Mouse (Mus musculus): ENCODE measurements around the gene Macrod1. TPM values are rescaled to one million over a fixed set of nuclear protein-coding genes. Genes with fewer than 3 reads are reported as not detected.

The Macrod1 gene
- total and polyA plus RNA-seq, 2 experiments from 2014 or later, result 4.8 to 6.7 TPM

GRCm38 (mm10) chr19:7213010-7213409, 156.4 kb downstream of the Macrod1 start:
- DNase-seq (ENCODE audit: low spot score), result no peak
- no peaks in the 10 kb centered on the region for H3K27me3 ChIP-seq (ENCODE audit: insufficient read depth, low read length)
- WGBS, result 90% methylated on average over 3 of the region's 3 CpGs
- H3K4me3 ChIP-seq (ENCODE audit: low read length), result no peak overlapping the region
- no peaks in the 10 kb centered on the region for H3K9me3 ChIP-seq (ENCODE audit: low read length)
- no peak overlapping the region for H3K4me2 ChIP-seq (ENCODE audit: low read depth, low read length)
- H3K4me1 ChIP-seq (ENCODE audit: insufficient read depth, low read length), result peaks cover 7% of the 10 kb centered on the region; the same call in 1 of the 2 replicates
- H3K36me3 ChIP-seq (ENCODE audit: insufficient read depth, low read length), result peaks cover 12% of the 10 kb centered on the region
- ATAC-seq, result no peak
- no peak for TF ChIP-seq CTCF (IDR thresholded peaks at IDR 0.05; ENCODE audit: low read depth)
- no peak overlapping the region for H3K27ac ChIP-seq
- H3K9ac ChIP-seq (replicated peaks; ENCODE audit: low read length), result no peak overlapping the region

GRCm38 (mm10) chr19:7214484-7214883, 157.9 kb downstream of the Macrod1 start:
- H3K27ac ChIP-seq, result no peak overlapping the region
- H3K9ac ChIP-seq (replicated peaks; ENCODE audit: low read length), result no peak overlapping the region
- no peaks in the 10 kb centered on the region for H3K27me3 ChIP-seq (ENCODE audit: insufficient read depth, low read length)
- peaks cover 12% of the 10 kb centered on the region for H3K36me3 ChIP-seq (ENCODE audit: insufficient read depth, low read length)
- ATAC-seq, result no peak
- H3K4me3 ChIP-seq (ENCODE audit: low read length), result no peak overlapping the region
- TF ChIP-seq CTCF (IDR thresholded peaks at IDR 0.05; ENCODE audit: low read depth), result no peak
- no peak overlapping the region for H3K4me2 ChIP-seq (ENCODE audit: low read depth, low read length)
- H3K4me1 ChIP-seq (ENCODE audit: insufficient read depth, low read length), result peaks cover 7% of the 10 kb centered on the region; the same call in 1 of the 2 replicates
- DNase-seq (ENCODE audit: low spot score), result peak; percentile 55
- H3K9me3 ChIP-seq (ENCODE audit: low read length), result no peaks in the 10 kb centered on the region
- 85% methylated on average over 5 of the region's 5 CpGs for WGBS

- peaks cover 12% of the 10 kb centered on the region for H3K36me3 ChIP-seq (ENCODE audit: insufficient read depth, low read length)
- H3K9ac ChIP-seq (replicated peaks; ENCODE audit: low read length), result peak within 1 kb of the TSS; percentile 85
- H3K9me3 ChIP-seq (ENCODE audit: low read length), result no peaks in the 10 kb centered on the region
- ATAC-seq, result peak; percentile 97
- H3K27me3 ChIP-seq (ENCODE audit: insufficient read depth, low read length), result no peaks in the 10 kb centered on the region
- TF ChIP-seq CTCF (IDR thresholded peaks at IDR 0.05; ENCODE audit: low read depth), result peak; percentile 19
- peaks cover 7% of the 10 kb centered on the region; the same call in 1 of the 2 replicates for H3K4me1 ChIP-seq (ENCODE audit: insufficient read depth, low read length)
- H3K4me2 ChIP-seq (ENCODE audit: low read depth, low read length), result peak within 1 kb of the TSS; percentile 81
- peak within 1 kb of the TSS; percentile 91 for H3K4me3 ChIP-seq (ENCODE audit: low read length)
- H3K27ac ChIP-seq, result peak within 1 kb of the TSS; percentile 95
- under 1% methylated on average over 50 of the region's 50 CpGs for WGBS
- peak; percentile 98 for DNase-seq (ENCODE audit: low spot score)
These were observed 160.7 kb downstream of the Macrod1 start, which contains the start of gene Cox8a for GRCm38 (mm10) chr19:7217162-7217925. Gene Cox8a, minus strand, starts transcription at chr19:7217616.

- peak overlapping the region; percentile 81 for H3K4me2 ChIP-seq (ENCODE audit: low read depth, low read length)
- ATAC-seq, result no peak
- H3K4me3 ChIP-seq (ENCODE audit: low read length), result peak overlapping the region; percentile 91
- 0 out of 2 replicates have a peak, but pooled peaks have one; percentile 0 for TF ChIP-seq CTCF (IDR thresholded peaks at IDR 0.05; ENCODE audit: low read depth)
- no peaks in the 10 kb centered on the region for H3K9me3 ChIP-seq (ENCODE audit: low read length)
- 9% methylated on average over 6 of the region's 6 CpGs for WGBS
- H3K9ac ChIP-seq (replicated peaks; ENCODE audit: low read length), result no peak overlapping the region
- no peak for DNase-seq (ENCODE audit: low spot score)
- no peaks in the 10 kb centered on the region for H3K27me3 ChIP-seq (ENCODE audit: insufficient read depth, low read length)
- peaks cover 12% of the 10 kb centered on the region for H3K36me3 ChIP-seq (ENCODE audit: insufficient read depth, low read length)
- no peak overlapping the region for H3K27ac ChIP-seq
- peaks cover 7% of the 10 kb centered on the region; the same call in 1 of the 2 replicates for H3K4me1 ChIP-seq (ENCODE audit: insufficient read depth, low read length)
These were observed 161.3 kb downstream of the Macrod1 start for GRCm38 (mm10) chr19:7217926-7218267.

- no peaks in the 10 kb centered on the region for H3K27me3 ChIP-seq (ENCODE audit: insufficient read depth, low read length)
- peaks cover 7% of the 10 kb centered on the region; the same call in 1 of the 2 replicates for H3K4me1 ChIP-seq (ENCODE audit: insufficient read depth, low read length)
- H3K4me2 ChIP-seq (ENCODE audit: low read depth, low read length), result no peak overlapping the region
- ATAC-seq, result no peak
- WGBS, result 94% methylated on average over 5 of the region's 5 CpGs
- H3K27ac ChIP-seq, result no peak overlapping the region
- H3K9ac ChIP-seq (replicated peaks; ENCODE audit: low read length), result no peak overlapping the region
- H3K4me3 ChIP-seq (ENCODE audit: low read length), result no peak overlapping the region
- no peak for DNase-seq (ENCODE audit: low spot score)
- no peak for TF ChIP-seq CTCF (IDR thresholded peaks at IDR 0.05; ENCODE audit: low read depth)
- peaks cover 12% of the 10 kb centered on the region for H3K36me3 ChIP-seq (ENCODE audit: insufficient read depth, low read length)
- no peaks in the 10 kb centered on the region for H3K9me3 ChIP-seq (ENCODE audit: low read length)
These were observed 162.1 kb downstream of the Macrod1 start for GRCm38 (mm10) chr19:7218753-7219152.

GRCm38 (mm10) chr19:7222196-7222595, 165.6 kb downstream of the Macrod1 start:
- 77% methylated on average over 6 of the region's 6 CpGs for WGBS

GRCm38 (mm10) chr19:7223488-7223887, 166.9 kb downstream of the Macrod1 start:
- ATAC-seq, result no peak
- Histone ChIP-seq H3K9ac (replicated peaks; ENCODE audit: low read length) (no peak overlapping the region), H3K36me3 (ENCODE audit: insufficient read depth, low read length) (peaks cover 27% of the 10 kb centered on the region), H3K4me1 (ENCODE audit: insufficient read depth, low read length) (no peaks in the 10 kb centered on the region), H3K27ac (no peak overlapping the region), H3K9me3 (ENCODE audit: low read length) (no peaks in the 10 kb centered on the region), H3K27me3 (ENCODE audit: insufficient read depth, low read length) (no peaks in the 10 kb centered on the region), H3K4me3 (ENCODE audit: low read length) (no peak overlapping the region), H3K4me2 (ENCODE audit: low read depth, low read length) (no peak overlapping the region)
- DNase-seq (ENCODE audit: low spot score), result no peak
- peak; percentile 31 for TF ChIP-seq CTCF (IDR thresholded peaks at IDR 0.05; ENCODE audit: low read depth)

More at GRCm38 (mm10) chr19:7222196-7222595, 165.6 kb downstream of the Macrod1 start:
- H3K27ac ChIP-seq, result no peak overlapping the region
- no peaks in the 10 kb centered on the region for H3K4me1 ChIP-seq (ENCODE audit: insufficient read depth, low read length)
- ATAC-seq, result no peak
- no peak for TF ChIP-seq CTCF (IDR thresholded peaks at IDR 0.05; ENCODE audit: low read depth)
- DNase-seq (ENCODE audit: low spot score), result no peak
- H3K4me2 ChIP-seq (ENCODE audit: low read depth, low read length), result no peak overlapping the region
- no peak overlapping the region for H3K4me3 ChIP-seq (ENCODE audit: low read length)
- no peaks in the 10 kb centered on the region for H3K27me3 ChIP-seq (ENCODE audit: insufficient read depth, low read length)
- H3K36me3 ChIP-seq (ENCODE audit: insufficient read depth, low read length), result peaks cover 14% of the 10 kb centered on the region
- H3K9ac ChIP-seq (replicated peaks; ENCODE audit: low read length), result no peak overlapping the region
- no peaks in the 10 kb centered on the region for H3K9me3 ChIP-seq (ENCODE audit: low read length)
